Mouse (Mus musculus) T-cell, adult 2 months (primary cell): ENCODE measurements around the gene Usp54.
"Not testable (repeated sequence)": the region's sequence is repeated elsewhere in the genome, so short reads cannot be mapped to it uniquely, and the experiment has no call there.

Source experiments
- DNase-seq: peaks from one replicate; pipeline ENCODE4 v3.0.0; 2022; ENCODE audit warnings: low spot score

Gene Usp54

DNA sequence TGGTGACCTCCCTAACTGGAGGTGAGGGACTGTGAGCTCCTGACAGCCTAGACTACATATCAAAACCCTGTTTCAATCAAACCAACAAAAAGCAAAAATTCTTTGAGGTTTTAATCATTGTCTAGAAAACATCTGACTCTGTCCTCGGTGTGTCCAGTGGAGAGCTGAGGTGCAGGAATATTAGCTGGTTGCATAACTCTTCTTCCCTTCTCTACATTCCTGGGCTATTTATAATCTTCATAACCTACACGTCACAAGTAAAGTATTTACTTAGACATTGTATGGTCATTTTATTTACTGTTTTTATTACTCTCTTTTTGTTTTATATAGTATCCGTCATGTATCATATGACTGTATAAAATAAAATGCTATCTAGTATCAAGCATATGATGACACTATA, 31.3 kb downstream of the Usp54 start:
- no peak for DNase-seq

GRCm38 (mm10) chr14:20607396-20608126, 33.3 kb downstream of the Usp54 start:
- no peak for DNase-seq

DNA sequence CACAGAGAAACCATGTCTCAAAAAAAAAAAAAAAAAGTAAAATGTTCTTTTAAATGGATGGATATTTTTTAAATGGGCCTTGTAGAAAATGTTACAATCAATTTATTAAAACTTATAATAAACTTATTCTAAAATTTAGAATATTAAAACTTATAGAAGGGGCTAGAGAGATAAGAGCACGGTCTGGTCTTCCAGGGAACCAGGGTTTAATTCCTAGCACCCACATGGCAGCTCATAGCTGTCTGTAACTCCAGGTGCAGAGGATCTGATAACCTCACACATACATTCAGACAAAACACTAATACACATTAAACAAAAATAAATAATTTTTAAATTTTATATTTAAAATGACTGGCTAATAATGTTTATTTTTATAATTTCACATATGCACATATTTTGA, 39.6 kb downstream of the Usp54 start:
- no peak for DNase-seq

DNA sequence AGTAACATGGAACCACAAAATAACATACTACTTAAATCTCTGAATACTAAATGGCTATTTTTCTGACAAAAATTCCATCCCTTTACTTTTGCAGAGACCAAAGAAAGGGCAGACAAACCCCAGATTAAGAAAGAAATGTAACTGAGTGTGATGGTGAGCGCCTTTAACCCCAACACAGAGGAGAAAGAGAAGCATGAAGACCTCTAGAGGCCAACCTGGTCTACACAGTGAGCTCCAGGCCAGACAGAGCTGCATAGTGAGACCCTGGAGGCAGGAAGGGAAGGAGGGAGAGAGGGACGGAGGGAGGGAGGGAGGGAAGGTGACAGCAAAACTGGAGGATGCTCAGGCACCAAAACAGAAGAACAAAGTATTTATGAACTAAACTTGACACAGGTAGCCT, 40.7 kb downstream of the Usp54 start:
- no peak for DNase-seq

- no peak for DNase-seq
Observed at GRCm38 (mm10) chr14:20599542-20599941, 41.3 kb downstream of the Usp54 start.

GRCm38 (mm10) chr14:20595781-20596180, 45.1 kb downstream of the Usp54 start:
- no peak for DNase-seq

DNA sequence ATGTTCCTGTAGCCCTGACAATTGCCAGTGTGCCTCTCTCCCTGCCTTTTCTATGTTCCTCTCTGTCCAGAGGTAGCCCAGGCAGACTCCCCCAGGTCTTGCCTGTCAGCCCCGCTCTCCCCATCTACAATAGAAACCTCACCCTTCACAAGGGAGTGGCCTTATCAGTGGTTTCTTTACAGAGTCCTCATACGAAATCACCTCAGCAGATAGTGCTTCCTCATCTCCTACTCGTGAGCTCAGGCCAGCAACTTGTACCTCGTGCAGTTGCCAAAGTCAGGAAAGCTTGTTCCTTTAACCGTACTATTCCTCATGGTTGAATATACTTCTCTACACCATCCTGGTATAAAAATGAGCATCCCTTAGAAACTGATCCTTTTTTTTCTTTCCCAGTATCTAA, 53.4 kb downstream of the Usp54 start:
- no peak for DNase-seq

DNA sequence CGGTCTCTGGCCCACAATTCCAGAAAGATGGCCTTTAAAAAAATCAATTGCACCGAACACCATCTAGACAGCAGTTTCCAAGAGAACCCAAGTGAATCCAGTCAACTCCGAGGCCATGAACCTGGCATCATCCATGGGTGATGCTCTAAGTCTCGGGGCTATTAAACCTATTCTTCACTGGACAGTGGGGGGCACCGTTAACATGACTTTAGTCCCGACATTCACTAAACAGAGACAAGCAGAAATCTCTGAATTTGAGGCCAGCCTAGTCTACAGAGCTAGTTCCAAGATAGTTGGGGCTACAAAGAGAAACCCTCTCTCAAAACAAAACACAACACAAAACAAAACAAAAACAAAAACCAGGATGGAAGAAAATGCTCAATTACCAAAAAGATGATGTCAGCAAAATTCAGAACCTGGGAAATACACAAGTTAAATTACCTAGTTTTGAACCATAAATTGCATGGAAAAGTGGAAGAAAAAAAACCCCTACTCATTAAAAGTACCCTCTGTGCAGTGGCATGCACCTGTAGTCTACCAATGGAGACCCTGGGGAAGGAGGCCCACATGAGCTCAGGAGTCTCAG, 61.9 kb downstream of the Usp54 start:
- DNase-seq = no peak

GRCm38 (mm10) chr14:20576179-20576578, 64.7 kb downstream of the Usp54 start:
- peak; percentile 64 for DNase-seq

GRCm38 (mm10) chr14:20573196-20573595, 67.7 kb downstream of the Usp54 start:
- not testable (repeated sequence) for DNase-seq

- DNase-seq = no peak
Observed at GRCm38 (mm10) chr14:20565256-20566021, 75.4 kb downstream of the Usp54 start.

GRCm38 (mm10) chr14:20564692-20565091, 76.2 kb downstream of the Usp54 start:
- DNase-seq = no peak

- DNase-seq = no peak
Observed at GRCm38 (mm10) chr14:20561897-20562296, 79.0 kb downstream of the Usp54 start.

DNA sequence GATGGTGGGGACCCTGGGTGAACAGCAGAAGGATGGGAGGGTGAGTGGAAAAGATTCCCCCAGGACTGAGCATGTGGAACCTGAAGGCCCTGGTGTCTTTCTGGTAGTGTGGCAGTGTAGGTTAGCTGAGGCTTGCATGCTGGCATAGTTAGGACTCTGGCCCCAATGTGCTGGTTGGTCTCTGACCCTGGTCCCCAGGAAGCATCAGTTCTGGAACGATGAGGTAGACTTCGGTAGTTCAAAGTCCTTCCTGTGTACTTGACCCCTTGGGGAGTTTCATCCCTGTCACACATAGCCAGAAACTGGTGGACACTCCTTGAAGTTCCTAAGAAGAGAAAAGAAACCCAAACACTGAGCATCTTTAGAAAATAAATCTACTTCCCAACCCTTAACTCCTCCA, 90.7 kb downstream of the Usp54 start:
- DNase-seq = no peak

- DNase-seq = peak; percentile 79
Observed at GRCm38 (mm10) chr14:20546415-20546814, 94.4 kb downstream of the Usp54 start, which contains the start of gene Ppp3cb. Gene Ppp3cb, minus strand, starts transcription at chr14:20546573.

DNA sequence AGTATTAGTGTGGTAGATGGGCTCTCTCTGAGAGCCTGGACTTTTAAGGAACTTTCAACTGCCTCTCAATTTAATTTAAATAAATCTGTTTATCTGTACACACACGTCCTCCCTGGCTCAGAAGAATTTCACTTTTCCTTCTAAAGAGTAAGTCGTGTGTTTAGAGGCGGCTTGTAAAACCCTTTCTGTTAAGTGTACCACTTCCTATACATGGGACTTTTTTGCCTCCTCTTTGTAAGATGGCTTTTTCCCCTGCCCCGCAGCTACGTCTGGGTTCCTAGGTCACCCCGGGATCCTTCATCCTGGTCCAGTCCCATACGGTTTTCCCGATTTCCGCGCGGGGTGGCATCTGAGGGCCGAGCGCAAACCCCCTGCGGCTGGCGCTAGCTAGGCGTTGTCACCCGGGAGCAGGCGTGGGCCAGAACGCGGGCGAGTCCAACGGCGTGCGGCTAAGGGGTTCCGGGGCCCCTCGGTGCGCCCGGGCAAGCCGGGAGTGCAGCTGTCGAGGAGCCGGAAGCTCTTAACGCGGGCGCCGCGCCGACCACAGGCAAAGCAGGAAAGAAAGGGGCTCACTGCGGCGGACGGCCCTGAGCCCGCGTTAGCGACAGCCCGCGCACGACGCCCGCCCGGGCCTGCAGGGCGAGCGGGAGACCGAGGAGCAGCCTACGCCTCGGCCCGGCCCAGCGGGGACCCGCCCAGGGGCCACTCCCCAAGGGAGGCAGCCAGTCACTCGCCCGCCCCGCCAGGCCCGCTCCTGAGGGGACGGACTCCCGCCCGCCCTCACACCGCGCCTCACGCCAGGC, 95.1 kb downstream of the Usp54 start:
- DNase-seq = peak; percentile 82

GRCm38 (mm10) chr14:20544467-20545411, 96.1 kb downstream of the Usp54 start:
- peak; percentile 14 for DNase-seq

- DNase-seq = no peak
Observed at GRCm38 (mm10) chr14:20529643-20530042, 111.2 kb downstream of the Usp54 start.

DNA sequence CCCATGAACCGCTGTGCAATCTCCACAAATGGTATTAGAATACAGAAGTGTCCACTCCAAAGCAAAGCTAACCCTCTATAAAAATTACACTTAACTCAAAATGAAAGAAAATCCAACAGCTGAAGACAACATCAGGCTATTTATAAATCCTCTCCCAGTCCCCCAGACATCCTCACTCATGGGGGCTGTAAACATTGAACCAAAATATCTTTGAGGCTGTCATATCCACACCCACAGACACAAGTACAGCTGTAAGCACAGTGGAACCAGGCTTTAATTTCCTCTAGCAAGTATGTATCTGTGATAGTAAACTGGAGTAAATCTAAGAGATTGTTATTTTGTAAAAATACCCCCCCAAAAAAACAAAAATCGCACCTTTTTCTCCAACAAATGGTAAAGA, 120.7 kb downstream of the Usp54 start:
- DNase-seq = no peak

GRCm38 (mm10) chr14:20508424-20508823, 132.4 kb downstream of the Usp54 start:
- no peak for DNase-seq

GRCm38 (mm10) chr14:20502966-20503365, 137.9 kb downstream of the Usp54 start:
- DNase-seq = peak; percentile 36
